9 mouse cellular contexts compared by ENCODE assay signal in the genomic region with DNA sequence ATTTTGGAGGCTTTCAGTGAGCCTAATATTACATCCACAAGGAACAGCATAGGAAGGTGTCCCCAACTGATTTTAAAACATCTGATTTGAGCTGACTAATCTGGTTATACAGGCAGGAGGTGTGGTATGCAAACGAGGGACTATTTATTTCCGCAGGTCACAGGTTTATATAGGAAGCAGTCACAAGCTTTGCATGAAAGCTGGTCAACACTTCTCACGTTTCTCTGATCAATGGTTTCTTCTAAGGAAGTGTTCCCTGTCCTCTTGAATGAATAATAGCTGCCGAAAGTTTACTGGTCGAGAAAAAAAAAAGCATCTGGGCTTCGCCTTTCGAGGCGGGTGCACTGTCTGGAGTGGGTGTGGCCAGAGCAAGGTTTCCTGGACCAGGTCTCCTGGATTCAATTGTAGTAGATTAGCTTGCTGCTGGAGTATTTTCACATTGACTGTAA. TPM values are rescaled to one million over a fixed set of nuclear protein-coding genes. Genes with fewer than 3 reads are reported as not detected.
DNase-seq lines count a peak whose midpoint lies in the region; ATAC-seq lines count a peak whose summit lies in the region.
"Had no signal": no experiment of that assay in that cellular context is flagged by ENCODE, and none has a peak within 500 bp of the region (broad histone marks: within the 10 kb centered on the region; RNA-seq: fewer than 3 reads in every experiment).

No protein-coding gene starts in this region.

- peak; percentile 37 for DNase-seq in cerebellum, adult 9-11 months
- no peak for DNase-seq in cerebellum, adult 8-10 months
- DNase-seq in heart, embryonic 10.5 days (ENCODE audit: low spot score) = no peak
- DNase-seq in lung, postnatal 10 days = peak; percentile 29
- DNase-seq in left cerebral cortex, postnatal 36 days (ENCODE audit: low spot score in 2 of 2) = no peak

- H3K4me3 ChIP-seq in brown adipose tissue, adult 24 weeks (ENCODE audit: insufficient read depth, low read depth, low read length) = peak overlapping the region; percentile 56
- peak overlapping the region; percentile 88 for H3K4me3 ChIP-seq in heart, embryonic 10.5 days
- peak overlapping the region; percentile 85 for H3K4me3 ChIP-seq in kidney, embryonic 14.5 days (ENCODE audit: low read length)
- H3K4me3 ChIP-seq in stomach, embryonic 16.5 days (replicated peaks; ENCODE audit: low read length) = peak overlapping the region; percentile 85

- no peaks in the 10 kb centered on the region for H3K9me3 ChIP-seq in heart, embryonic 10.5 days
- no peaks in the 10 kb centered on the region for H3K9me3 ChIP-seq in kidney, embryonic 14.5 days (ENCODE audit: control insufficient read depth, low read length)
- no peaks in the 10 kb centered on the region for H3K9me3 ChIP-seq in stomach, embryonic 16.5 days (replicated peaks; ENCODE audit: control insufficient read depth, low read length)

- H3K4me1 ChIP-seq in brown adipose tissue, adult 24 weeks (ENCODE audit: control insufficient read depth, insufficient read depth, insufficient read length, low read length) = no peaks in the 10 kb centered on the region; the same call in 1 of the 2 replicates
- peaks cover 18% of the 10 kb centered on the region for H3K4me1 ChIP-seq in heart, embryonic 10.5 days
- peaks cover 7% of the 10 kb centered on the region; the same call in 1 of the 2 replicates for H3K4me1 ChIP-seq in kidney, embryonic 14.5 days (ENCODE audit: control insufficient read depth, insufficient read depth, low read length)
- peaks cover 17% of the 10 kb centered on the region for H3K4me1 ChIP-seq in stomach, embryonic 16.5 days (ENCODE audit: control insufficient read depth, insufficient read depth, low read length)

- H3K27me3 ChIP-seq in heart, embryonic 10.5 days (ENCODE audit: insufficient read depth, poor library complexity, severe bottlenecking) = no peaks in the 10 kb centered on the region
- no peaks in the 10 kb centered on the region for H3K27me3 ChIP-seq in kidney, embryonic 14.5 days (ENCODE audit: control insufficient read depth, insufficient read depth, low read length)
- H3K27me3 ChIP-seq in stomach, embryonic 16.5 days (ENCODE audit: control insufficient read depth, insufficient read depth, low read length) = no peaks in the 10 kb centered on the region
- H3K27me3 ChIP-seq: Patski had no signal

- H3K9ac ChIP-seq in kidney, embryonic 14.5 days (ENCODE audit: low read depth, low read length) = no peak overlapping the region; the same call in 1 of the 2 replicates
- peak overlapping the region; percentile 36; the same call in 1 of the 2 replicates for H3K9ac ChIP-seq in stomach, embryonic 16.5 days (ENCODE audit: low read length)

- 20% methylated on average over 8 of the region's 8 CpGs for WGBS in heart, embryonic 10.5 days
- WGBS in kidney, embryonic 14.5 days = 14% methylated on average over 8 of the region's 8 CpGs
- 5% methylated on average over 8 of the region's 8 CpGs for WGBS in stomach, embryonic 16.5 days

- H3K27ac ChIP-seq in brown adipose tissue, adult 24 weeks (replicated peaks; ENCODE audit: low read depth, low read length) = peak overlapping the region; percentile 75
- H3K27ac ChIP-seq in heart, embryonic 10.5 days = peak overlapping the region; percentile 95; the same call in 1 of the 2 replicates
- H3K27ac ChIP-seq in kidney, embryonic 14.5 days (ENCODE audit: low read depth, low read length) = no peak overlapping the region
- H3K27ac ChIP-seq in stomach, embryonic 16.5 days (ENCODE audit: low read length) = peak overlapping the region; percentile 81

- H3K4me2 ChIP-seq in kidney, embryonic 14.5 days (replicated peaks; ENCODE audit: low read depth, low read length) = peak overlapping the region; percentile 67
- H3K4me2 ChIP-seq in stomach, embryonic 16.5 days (ENCODE audit: low read depth, low read length) = peak overlapping the region; percentile 97

- no peak for ATAC-seq in kidney, embryonic 14.5 days (ENCODE audit: low FRiP score, low TSS enrichment)
- no peak for ATAC-seq in stomach, embryonic 16.5 days (ENCODE audit: insufficient read depth, low FRiP score)

- intact Hi-C loops in left cerebral cortex, postnatal 36 days (cut with DNase I) = no loop called here

- peaks cover 21% of the 10 kb centered on the region for H3K36me3 ChIP-seq in heart, embryonic 10.5 days
- peaks cover 14% of the 10 kb centered on the region for H3K36me3 ChIP-seq in kidney, embryonic 14.5 days (ENCODE audit: control insufficient read depth, insufficient read depth, low read length)
- H3K36me3 ChIP-seq in stomach, embryonic 16.5 days (ENCODE audit: control insufficient read depth, insufficient read depth, low read length) = no peaks in the 10 kb centered on the region; the same call in 1 of the 2 replicates

RNA-seq across cellular contexts. Expression of a gene that starts 1.0 kb away (rescaled TPM):
- polyA plus RNA-seq in brown adipose tissue, adult 24 weeks (2012; ENCODE audit: insufficient read depth, insufficient read length, missing spikeins) = 15.9 TPM in 2 replicates
- 8.0 and 9.1 TPM in 2 replicates for polyA plus RNA-seq in heart, embryonic 10.5 days (2016; fragmentation: Nextera tagmentation; extraction: Ambion mirVana)
- 5.7 and 6.3 TPM in 2 replicates for polyA plus RNA-seq in kidney, embryonic 14.5 days (2014; fragmentation: Nextera tagmentation; extraction: Ambion mirVana)
- 10.0 and 10.2 TPM in 2 replicates for polyA plus RNA-seq in stomach, embryonic 16.5 days (2015; fragmentation: Nextera tagmentation; extraction: Ambion mirVana)
- total RNA-seq in left cerebral cortex, postnatal 36 days (2021) = 10 to 100 TPM; 57.4 to 61.4 TPM

Comparison
In these comparisons a context has a peak if more than half of its experiments do, and no peak if none do; other contexts are left out.
1. DNase-seq: peak in cerebellum, adult 9-11 months (single experiment) and lung, postnatal 10 days (single experiment); none in cerebellum, adult 8-10 months (single experiment), heart, embryonic 10.5 days (single experiment) and left cerebral cortex, postnatal 36 days (0 of 2).
2. Peak in every context shown above with its lines, with median percentiles within 50 percentile points of each other: H3K4me3 ChIP-seq.